Mouse (Mus musculus) NIH3T3 (cell line): ENCODE measurements at regions not wholly inside any gene's neighbourhood (a gene's known extent, or its start where the extent isn't known, plus 50 kb on each side); places are given as distances from the start of the nearest gene placed in this dataset.

ENCODE experiments used
- DNase-seq: peaks from one replicate; pipeline ENCODE4 v3.0.0-alpha.2; 2012; ENCODE audit warnings: low read depth

GRCm38 (mm10) chr1:51531360-51531759, 53.1 kb upstream of the Nabp1 start:
- no peak for DNase-seq

GRCm38 (mm10) chr1:51530191-51530926, 52.1 kb upstream of the Nabp1 start:
- DNase-seq, result no peak

- DNase-seq, result no peak
Observed at GRCm38 (mm10) chr1:51529653-51530052, 51.4 kb upstream of the Nabp1 start.

- DNase-seq, result no peak
Observed at GRCm38 (mm10) chr1:51528671-51529070, 50.4 kb upstream of the Nabp1 start.
